Mouse (Mus musculus): Measurements from ENCODE around the gene Mthfd1. TPM values are rescaled to one million over a fixed set of nuclear protein-coding genes. Genes with fewer than 3 reads are reported as not detected.

Mthfd1 gene
- total and polyA plus RNA-seq, 2 experiments from 2014 or later: 25.2 to 26.2 TPM

- TF ChIP-seq CTCF (IDR thresholded peaks at IDR 0.05; ENCODE audit: low read depth): no peak
- DNase-seq (no peak), ATAC-seq (no peak)
- Histone ChIP-seq H3K9ac (no peak overlapping the region), H3K36me3 (ENCODE audit: insufficient read depth) (peaks cover 37% of the 10 kb centered on the region), H3K4me1 (ENCODE audit: insufficient read depth) (peaks cover 3% of the 10 kb centered on the region; the same call in 1 of the 2 replicates), H3K4me2 (ENCODE audit: low read depth) (no peak overlapping the region), H3K27ac (ENCODE audit: low read depth, low read length) (no peak overlapping the region), H3K27me3 (ENCODE audit: insufficient read depth, low read length) (no peaks in the 10 kb centered on the region), H3K4me3 (ENCODE audit: low read depth, low read length) (no peak overlapping the region), H3K9me3 (ENCODE audit: low read length) (no peaks in the 10 kb centered on the region)
- WGBS: 90% methylated on average over 5 of the region's 5 CpGs
Measured at GRCm38 (mm10) chr12:76308436-76308835, 53.3 kb downstream of the Mthfd1 start.

GRCm38 (mm10) chr12:76310007-76310406 is 54.9 kb downstream of the Mthfd1 start:
- Histone ChIP-seq H3K4me2 (ENCODE audit: low read depth) (no peak overlapping the region), H3K4me1 (ENCODE audit: insufficient read depth) (no peaks in the 10 kb centered on the region), H3K9me3 (ENCODE audit: low read length) (no peaks in the 10 kb centered on the region), H3K27me3 (ENCODE audit: insufficient read depth, low read length) (no peaks in the 10 kb centered on the region), H3K27ac (ENCODE audit: low read depth, low read length) (no peak overlapping the region), H3K36me3 (ENCODE audit: insufficient read depth) (peaks cover 51% of the 10 kb centered on the region), H3K9ac (no peak overlapping the region), H3K4me3 (ENCODE audit: low read depth, low read length) (no peak overlapping the region)
- ATAC-seq (no peak), DNase-seq (no peak)
- TF ChIP-seq CTCF (IDR thresholded peaks at IDR 0.05; ENCODE audit: low read depth): no peak
- 91% methylated on average over 6 of the region's 6 CpGs for WGBS

- no peak for DNase-seq
- Histone ChIP-seq H3K27me3 (ENCODE audit: insufficient read depth, low read length) (no peaks in the 10 kb centered on the region), H3K4me2 (ENCODE audit: low read depth) (no peak overlapping the region), H3K36me3 (ENCODE audit: insufficient read depth) (peaks cover 50% of the 10 kb centered on the region), H3K4me1 (ENCODE audit: insufficient read depth) (no peaks in the 10 kb centered on the region), H3K27ac (ENCODE audit: low read depth, low read length) (no peak overlapping the region), H3K4me3 (ENCODE audit: low read depth, low read length) (no peak overlapping the region), H3K9me3 (ENCODE audit: low read length) (no peaks in the 10 kb centered on the region), H3K9ac (no peak overlapping the region)
- 85% methylated on average over 6 of the region's 6 CpGs for WGBS
- no peak for TF ChIP-seq CTCF (IDR thresholded peaks at IDR 0.05; ENCODE audit: low read depth)
- ATAC-seq: no peak
Measured at GRCm38 (mm10) chr12:76310633-76311032, 55.5 kb downstream of the Mthfd1 start.

GRCm38 (mm10) chr12:76311227-76311626 is 56.1 kb downstream of the Mthfd1 start:
- Histone ChIP-seq H3K4me1 (ENCODE audit: insufficient read depth) (no peaks in the 10 kb centered on the region), H3K4me2 (ENCODE audit: low read depth) (no peak overlapping the region), H3K4me3 (ENCODE audit: low read depth, low read length) (no peak overlapping the region), H3K9ac (no peak overlapping the region), H3K9me3 (ENCODE audit: low read length) (no peaks in the 10 kb centered on the region), H3K36me3 (ENCODE audit: insufficient read depth) (peaks cover 50% of the 10 kb centered on the region), H3K27ac (ENCODE audit: low read depth, low read length) (no peak overlapping the region), H3K27me3 (ENCODE audit: insufficient read depth, low read length) (no peaks in the 10 kb centered on the region)
- no peak for DNase-seq
- no peak for ATAC-seq
- TF ChIP-seq CTCF (IDR thresholded peaks at IDR 0.05; ENCODE audit: low read depth): no peak
- WGBS: 91% methylated on average over 9 of the region's 9 CpGs

- Histone ChIP-seq H3K4me3 (ENCODE audit: low read depth, low read length) (no peak overlapping the region), H3K9ac (no peak overlapping the region), H3K36me3 (ENCODE audit: insufficient read depth) (peaks cover 46% of the 10 kb centered on the region), H3K4me1 (ENCODE audit: insufficient read depth) (no peaks in the 10 kb centered on the region), H3K9me3 (ENCODE audit: low read length) (no peaks in the 10 kb centered on the region), H3K27me3 (ENCODE audit: insufficient read depth, low read length) (no peaks in the 10 kb centered on the region), H3K27ac (ENCODE audit: low read depth, low read length) (no peak overlapping the region), H3K4me2 (ENCODE audit: low read depth) (no peak overlapping the region)
- WGBS: 93% methylated on average over 8 of the region's 8 CpGs
- TF ChIP-seq CTCF (IDR thresholded peaks at IDR 0.05; ENCODE audit: low read depth): no peak
- ATAC-seq (no peak), DNase-seq (no peak)
Measured at GRCm38 (mm10) chr12:76311951-76312350, 56.9 kb downstream of the Mthfd1 start.

GRCm38 (mm10) chr12:76318282-76319212 is 63.4 kb downstream of the Mthfd1 start:
- no peak overlapping the region for H3K27ac ChIP-seq (ENCODE audit: low read depth, low read length)
- ATAC-seq: no peak
- no peaks in the 10 kb centered on the region for H3K9me3 ChIP-seq (ENCODE audit: low read length)
- H3K36me3 ChIP-seq (ENCODE audit: insufficient read depth): peaks cover 37% of the 10 kb centered on the region
- no peak overlapping the region for H3K4me3 ChIP-seq (ENCODE audit: low read depth, low read length)
- no peak overlapping the region for H3K4me2 ChIP-seq (ENCODE audit: low read depth)
- no peak for DNase-seq
- no peak for TF ChIP-seq CTCF (IDR thresholded peaks at IDR 0.05; ENCODE audit: low read depth)
- H3K27me3 ChIP-seq (ENCODE audit: insufficient read depth, low read length): no peaks in the 10 kb centered on the region
- WGBS: 66% methylated on average over 9 of the region's 9 CpGs
- no peaks in the 10 kb centered on the region for H3K4me1 ChIP-seq (ENCODE audit: insufficient read depth)
- H3K9ac ChIP-seq: no peak overlapping the region

All from forebrain, postnatal 0 days (tissue).